Mouse (Mus musculus) neutrophil, adult 5-6 weeks (primary cell): Measurements from ENCODE around the gene Dgkd. TPM values are rescaled to one million over a fixed set of nuclear protein-coding genes. Genes with fewer than 3 reads are reported as not detected.

Experiments
- ATAC-seq: fragments of 151-379, 151-347 bp; 2 replicates; pipeline ENCODE4 v1.8.0; 2017; ENCODE audit warnings: mild to moderate bottlenecking, moderate TSS enrichment; ENCODE audit not compliant: insufficient number of reproducible peaks, poor library complexity, low FRiP score, severe bottlenecking; ENCODE audit errors: extremely low read depth
- total RNA-seq: library from RNA; stranded (forward); fragments of 200-1000 nt; gene quantifications from 2 replicates; pipeline ENCODE4 v1.2.3, GENCODE M21; 2017

Dgkd gene
- total RNA-seq, 1 experiment from 2014 or later = 301 TPM

DNA sequence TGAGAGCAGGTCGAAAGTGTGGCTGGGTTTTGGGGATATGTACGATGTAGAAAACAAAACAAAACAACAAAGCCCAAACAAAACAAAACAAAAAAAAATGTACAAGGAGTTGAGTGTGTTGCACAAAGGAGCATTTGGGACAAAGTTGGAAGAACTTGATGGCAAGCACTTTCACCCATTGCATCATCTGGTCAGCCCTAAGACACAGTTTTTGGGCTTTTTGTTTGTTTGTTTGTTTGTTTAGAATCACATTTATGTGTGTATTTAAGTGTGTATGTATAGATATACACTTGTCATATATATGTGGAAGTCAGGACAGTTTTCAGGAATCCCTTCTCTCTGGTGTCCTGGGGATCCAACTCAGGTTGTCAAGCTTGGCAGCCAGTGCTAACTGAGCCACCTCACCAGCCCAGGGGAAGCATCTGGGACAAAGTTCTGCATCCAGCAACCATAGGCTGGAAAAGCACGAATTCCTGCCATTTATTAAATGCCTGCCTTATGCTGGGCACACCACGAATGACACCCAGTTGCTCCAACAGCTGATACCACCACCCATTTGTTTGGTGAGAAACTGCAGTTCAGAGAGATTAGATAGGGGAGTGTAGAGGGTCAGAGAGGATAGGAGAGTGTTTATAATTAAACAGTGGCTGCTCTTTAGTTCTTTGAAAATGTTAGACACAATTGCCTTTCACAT lies 5.5 kb upstream of the Dgkd start:
- ATAC-seq = no peak

DNA sequence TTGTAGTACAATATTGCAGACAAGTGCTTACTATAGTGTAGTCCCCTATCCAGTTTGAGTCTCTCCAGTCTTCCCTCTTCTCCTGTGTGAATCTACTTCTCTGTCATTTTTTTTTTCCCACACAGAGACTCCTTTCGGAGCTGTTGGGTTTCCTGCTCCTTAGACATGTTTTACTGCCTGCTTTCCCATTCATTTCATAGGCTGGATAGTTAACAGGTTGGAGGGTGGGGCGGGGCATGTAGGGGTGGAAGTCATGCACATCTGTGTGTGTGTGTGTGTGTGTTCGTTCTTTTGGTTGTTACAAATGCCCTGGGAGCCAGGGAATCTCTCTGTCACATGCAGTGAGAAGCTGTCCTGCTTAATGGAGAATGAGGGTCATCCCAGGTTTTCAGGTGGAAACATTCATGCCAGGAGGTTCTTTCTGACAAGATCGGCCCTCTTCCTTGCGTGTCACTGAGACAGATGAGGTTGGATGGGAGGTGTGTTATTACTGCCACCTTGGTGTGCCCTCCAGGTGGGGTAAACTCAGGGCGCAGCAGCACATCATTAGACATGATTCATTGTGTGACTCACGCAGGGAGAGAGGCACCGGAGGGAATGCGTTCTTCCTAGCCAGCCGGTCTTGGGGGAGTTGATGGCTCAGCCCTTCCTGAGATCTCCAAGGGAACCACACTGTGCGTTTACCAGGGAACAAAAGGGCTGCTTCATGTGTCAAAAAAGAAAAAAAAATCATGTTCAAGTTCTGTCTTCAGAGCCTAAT lies 4.7 kb upstream of the Dgkd start:
- ATAC-seq = no peak

DNA sequence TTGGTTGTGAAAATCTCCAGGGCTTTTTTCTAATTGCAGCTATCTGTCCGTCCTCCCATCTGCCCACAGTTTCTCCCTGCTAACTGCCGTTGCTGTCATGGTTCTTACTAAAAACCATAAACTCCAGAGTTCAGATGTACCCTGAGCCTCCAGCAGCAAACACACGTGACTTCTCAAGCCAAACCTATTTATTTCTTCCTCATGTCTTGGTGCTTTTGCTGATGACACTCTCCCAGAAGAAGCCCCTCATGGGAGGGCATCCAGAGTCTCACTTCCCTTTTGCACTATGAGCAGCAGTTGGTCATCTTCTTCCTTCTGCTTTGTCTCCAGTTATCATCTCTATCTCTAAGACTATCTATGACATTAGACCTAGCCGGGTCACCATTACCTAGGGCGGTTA lies 3.8 kb upstream of the Dgkd start:
- ATAC-seq = peak; percentile 34; the same call in 1 of the 2 replicates

DNA sequence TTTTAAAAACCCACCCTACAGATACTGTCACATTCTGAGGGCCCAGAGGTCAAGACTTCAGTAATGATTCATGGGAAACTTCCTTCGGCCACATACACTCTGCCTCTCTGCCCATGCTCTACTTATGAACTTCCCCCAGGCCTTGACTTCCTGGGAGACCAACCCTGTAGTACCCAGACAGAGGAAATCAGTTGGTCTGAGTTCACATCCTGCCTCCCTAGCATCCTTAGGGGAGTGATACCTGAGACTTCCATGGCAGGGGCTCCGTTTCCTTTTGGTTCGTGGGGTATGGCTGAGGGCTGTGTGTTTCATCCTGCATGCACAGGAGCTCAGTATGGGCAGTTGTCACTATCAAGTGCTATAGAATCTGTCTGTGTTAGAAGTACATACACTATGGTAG lies 1.7 kb upstream of the Dgkd start:
- ATAC-seq = no peak

DNA sequence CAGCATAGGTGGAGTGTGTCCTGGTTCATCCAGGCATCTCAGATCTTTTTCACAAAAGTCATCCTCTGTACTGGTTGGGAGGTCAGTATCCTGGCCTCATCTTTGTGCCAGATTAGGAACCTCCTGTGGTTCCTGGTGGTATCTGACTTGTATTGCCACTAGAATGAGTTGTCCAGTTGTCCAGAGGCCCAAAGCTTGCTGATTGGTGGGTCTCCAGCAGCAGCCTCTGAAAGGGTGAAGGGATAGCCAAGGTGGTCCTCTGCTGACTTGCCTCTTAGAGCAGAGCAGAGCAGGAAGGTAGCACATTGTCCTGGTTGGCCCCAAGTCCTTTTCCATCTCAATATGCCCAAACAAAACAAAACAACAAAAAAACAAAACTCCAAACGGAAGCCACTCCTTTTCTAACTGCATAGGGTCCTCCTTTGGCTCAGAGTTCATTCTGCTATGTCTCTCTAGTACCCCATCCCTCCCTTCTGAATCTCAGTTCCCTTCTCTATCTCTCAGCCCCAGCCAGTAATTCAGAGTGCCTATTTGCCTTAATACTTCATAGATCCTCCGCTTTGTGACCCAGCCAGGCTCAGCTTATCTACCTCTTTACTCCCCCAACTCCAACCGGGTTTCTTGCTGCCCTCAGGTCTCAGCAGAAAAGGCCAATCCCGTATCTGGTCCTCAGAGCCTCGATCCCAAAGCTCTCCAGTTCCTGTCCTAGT lies 851 bp upstream of the Dgkd start:
- ATAC-seq = no peak

DNA sequence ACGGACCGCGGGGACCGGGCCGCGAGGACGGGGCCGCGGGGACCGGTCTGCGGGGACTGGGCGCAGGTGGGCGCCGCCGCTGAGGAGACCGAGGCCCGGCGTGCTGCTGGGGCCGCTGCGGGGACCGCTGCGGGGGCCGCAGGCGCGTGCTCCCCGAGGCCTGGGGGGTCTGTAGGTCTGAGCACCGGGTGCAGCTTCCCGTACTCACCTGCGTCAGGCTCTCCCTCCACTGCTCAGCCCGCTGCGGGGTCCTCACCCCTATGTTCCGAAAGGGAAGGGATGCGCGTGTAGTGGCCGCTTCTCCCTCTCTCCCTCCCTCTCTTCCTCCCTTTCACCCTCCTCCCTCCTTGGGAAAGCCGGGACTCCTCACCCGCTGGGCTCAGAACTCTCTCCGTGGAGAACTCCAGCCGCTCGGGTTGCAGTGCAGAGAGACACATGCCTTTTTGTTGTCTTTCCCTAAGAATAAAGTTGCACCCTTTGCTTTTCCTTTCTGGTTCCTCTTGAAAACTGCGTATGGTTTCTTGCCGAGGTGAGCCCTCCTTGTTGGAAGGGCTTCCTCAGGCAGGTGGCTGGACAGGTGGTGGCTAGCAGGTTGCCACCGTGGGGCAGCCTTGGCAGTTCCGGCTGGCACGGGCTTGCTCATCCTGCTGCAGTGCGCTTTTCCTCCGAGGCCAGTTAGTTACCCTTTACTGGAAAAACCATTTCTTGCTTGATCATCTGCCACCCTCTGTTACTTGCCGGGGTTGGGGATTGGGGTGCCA lies 694 bp downstream of the Dgkd start:
- ATAC-seq = no peak

DNA sequence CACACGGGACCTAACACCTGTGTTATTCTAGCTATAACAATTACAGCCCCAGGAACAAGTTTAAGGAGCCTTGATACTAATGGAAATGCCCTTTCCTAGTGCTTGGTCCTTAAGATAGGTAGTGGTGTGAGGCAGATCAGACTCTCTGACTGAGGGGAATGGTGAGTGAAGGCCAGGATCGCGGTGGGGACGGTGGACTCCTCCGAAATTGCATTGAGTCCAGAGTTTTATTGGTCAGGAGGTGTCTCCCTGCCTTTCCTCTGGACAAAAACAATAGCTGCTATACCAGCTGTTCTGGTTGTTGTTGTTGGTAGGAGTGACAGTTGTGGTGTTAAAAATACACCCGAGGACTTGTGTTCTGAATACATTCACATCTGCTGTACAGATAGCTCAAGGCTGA lies 1.3 kb downstream of the Dgkd start:
- ATAC-seq = no peak

DNA sequence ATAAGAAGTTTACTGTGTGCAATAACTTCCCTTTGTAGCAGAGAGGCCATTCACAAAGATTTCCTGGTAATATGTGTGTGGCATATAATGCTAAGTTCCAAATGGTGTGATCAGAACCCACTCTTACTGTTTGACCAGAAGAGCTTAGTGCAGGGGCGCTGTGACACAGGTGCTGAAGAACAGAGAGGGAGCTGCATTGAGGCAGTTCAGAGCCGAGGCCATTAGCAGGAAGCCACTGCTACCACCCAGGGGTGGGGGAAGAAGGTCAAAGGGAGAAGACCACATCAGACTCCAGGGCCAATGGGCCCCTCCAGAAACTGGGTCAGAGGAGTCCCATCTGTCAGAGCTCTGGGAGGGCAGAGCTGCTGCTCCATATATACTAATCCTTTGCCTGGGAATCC lies 1.8 kb downstream of the Dgkd start:
- ATAC-seq = no peak

DNA sequence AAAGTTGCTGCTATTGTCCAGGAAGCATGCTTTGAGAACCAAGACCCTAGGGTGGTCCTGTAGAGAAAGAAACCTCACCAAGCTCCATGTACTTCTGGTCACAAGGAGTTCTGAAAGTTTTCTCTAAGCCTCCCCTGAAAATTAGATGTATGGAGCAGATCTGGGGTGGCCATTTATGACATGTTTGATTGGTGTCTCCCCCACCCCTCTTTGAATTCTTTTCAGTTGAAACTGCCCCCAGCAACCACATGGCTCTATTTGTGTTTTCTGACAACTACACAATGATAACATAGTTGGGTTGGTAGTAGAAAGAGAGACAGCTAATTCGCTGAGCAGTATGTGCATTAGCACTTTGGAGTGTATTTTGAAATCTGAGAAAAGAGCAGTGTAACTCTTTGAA lies 2.4 kb downstream of the Dgkd start:
- no peak for ATAC-seq

DNA sequence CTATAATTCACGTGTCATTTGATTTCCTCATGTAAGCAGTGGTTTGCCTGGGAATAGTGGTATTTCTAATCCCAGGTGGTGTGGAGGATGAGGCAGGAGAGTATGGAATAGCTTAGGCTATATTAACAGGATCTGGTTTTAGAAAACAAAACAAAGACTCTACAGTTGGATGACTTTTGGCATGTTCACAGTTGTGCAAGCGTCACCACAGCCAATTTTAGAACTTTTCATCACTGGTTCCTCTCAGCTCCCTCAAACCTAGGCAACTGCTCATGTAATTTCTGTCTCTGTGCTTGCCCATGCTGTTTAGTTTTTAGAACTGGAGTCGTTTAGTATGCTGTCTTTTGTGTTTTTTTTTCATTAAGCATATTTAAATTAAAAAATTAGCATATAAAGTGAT lies 3.7 kb downstream of the Dgkd start:
- ATAC-seq = peak; percentile 27; the same call in 1 of the 2 replicates

DNA sequence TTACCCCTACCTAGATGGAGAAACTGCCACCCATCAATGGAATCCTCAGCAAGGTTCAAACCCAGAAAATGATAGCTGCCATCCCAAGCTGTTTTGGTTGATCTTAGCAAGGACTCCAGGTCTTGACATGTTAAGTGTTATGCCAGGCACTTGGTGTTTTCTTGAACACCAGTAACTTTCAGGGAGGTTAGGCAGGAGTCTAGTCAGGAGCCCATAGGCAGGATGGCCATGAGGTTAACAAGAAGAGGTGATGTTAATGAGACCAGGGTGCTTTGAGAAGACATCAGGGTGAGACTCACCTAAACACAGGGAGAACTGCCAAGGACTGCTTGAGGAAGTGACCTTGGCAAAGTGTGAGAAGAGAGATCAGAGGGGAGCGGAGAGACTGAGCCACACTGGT lies 4.9 kb downstream of the Dgkd start:
- no peak for ATAC-seq

DNA sequence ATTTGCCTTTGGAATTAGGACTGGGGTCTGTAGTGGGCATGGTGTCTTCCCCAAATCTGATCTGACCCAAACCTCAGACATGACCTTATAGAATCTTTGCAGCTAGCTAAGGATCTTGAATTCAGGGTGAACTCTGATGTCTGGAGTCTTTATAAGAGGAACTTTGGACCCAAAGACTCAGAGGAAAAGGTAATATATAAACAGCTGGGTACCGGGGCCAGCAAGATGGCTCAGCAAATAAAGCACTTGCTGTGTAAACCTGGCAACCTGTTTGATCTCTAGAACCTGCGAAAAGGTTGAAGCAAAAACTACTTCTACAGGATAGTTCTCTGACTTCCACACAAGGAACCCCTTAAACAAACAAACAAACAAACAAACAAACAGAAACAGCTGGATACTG lies 5.4 kb downstream of the Dgkd start:
- no peak for ATAC-seq

DNA sequence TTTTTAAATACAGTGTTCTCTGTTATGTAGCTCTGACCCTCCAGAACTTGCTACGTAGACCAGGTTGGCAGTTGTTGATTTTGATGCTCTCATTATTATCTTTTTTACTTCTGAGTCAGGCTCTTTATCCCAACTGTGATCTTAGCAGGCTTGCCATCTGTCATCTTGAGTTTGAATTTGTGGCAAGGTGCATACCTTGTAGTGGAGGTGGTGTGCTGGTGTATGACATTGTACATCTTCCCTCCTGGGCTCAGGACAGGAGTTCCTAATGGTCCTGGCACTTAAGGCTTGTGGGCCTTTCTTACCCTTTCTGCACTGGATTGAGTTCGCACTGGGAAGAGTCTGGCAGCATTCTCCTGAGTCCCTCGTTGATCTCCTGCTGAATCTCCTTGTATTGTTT lies 10.5 kb downstream of the Dgkd start:
- no peak for ATAC-seq

DNA sequence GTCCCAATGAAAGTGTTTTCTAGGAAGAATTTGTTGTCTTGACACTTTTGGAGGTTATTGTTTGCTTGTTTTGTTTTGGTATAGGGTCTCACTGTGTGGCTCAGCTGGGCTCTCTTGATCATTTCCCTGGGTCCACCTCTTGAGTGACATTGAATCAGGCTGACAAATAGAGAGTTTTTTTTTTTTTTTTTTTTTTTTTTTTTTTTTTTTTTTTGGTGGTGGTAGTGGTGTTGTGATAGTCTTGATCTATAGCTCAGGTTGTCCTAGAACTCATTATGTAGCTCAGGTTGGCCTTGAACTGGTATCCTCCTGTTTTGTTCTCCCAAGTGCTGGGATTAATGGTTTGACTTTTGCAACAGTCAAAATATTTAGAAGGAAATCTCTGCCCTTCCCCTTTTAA lies 11.8 kb downstream of the Dgkd start:
- ATAC-seq = no peak

DNA sequence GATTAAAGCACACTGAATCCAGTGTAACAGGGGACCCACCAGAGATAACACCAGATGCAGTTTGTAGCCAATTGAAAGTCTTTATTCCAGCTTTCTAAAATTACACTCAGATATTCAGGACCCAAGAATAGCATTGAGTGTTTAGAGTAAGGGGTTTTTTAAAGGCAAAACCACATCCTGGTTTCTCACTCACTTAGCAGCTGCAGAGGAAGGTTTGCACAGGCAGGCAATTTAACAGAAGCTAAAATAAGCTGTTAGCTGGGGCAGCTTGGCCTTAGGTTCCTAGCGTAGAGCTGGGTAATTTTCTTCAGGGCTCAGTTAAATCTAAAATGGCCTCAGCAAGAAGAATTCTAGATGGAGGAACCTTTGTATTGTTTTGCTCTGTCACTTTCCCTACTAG lies 13.6 kb downstream of the Dgkd start:
- peak; percentile 52; the same call in 1 of the 2 replicates for ATAC-seq

DNA sequence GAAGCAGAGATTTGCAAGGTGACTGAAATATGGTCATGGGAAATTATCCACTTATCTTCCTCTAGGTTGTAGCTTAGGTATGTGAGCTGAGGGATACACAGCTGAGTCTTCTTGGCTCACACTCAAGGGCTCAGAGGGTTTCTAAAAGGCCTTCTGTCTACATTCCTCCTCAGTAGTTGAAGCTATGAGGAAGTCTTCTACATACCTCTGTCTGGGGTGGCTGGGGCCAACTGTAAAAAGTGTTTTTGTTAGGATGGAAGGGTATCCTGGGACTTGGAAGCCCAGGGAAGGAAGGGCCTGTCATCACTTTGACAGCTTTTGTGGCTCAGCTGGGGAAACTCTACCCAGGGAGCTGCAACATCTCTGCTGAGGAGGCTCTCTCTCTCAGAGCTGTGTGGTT lies 18.5 kb downstream of the Dgkd start:
- no peak for ATAC-seq

DNA sequence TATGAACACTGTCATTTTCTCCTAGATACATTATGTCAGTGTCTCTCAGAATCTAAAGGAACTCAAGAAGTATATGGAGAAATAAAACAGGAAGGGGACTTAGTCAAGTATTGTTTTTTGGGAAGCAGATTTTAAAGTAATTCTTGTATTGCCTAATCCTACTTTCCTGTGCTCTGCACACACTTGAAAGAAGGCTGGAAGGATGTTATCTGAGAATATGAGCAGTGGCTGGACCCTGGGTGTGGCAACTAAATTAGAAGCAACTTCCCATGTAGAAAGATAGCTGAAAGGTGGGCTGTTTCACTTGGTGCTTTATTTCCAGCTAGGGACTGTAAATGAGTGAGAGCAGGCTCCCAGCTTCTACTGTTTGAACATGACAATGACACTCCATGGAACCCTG lies 20.0 kb downstream of the Dgkd start:
- no peak for ATAC-seq

DNA sequence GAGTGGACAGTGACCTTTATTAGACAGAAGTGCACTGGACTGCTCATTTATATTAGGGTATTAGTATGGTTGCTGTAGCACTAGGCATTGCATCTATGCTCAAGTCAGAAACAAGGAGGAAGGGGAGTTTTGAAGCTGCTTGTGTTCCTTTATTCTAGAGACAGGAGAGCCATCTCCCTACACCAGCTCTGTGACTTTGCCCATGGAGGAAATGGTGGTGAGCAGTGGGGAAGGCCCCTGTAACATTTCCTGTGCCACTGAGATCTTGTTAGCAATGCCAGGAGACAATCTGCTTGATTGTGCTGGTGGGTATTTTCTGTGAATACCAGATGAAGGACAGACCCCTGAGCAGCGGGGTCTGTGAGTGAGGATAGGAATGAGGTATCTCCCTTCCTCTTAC lies 23.0 kb downstream of the Dgkd start:
- peak; percentile 34; the same call in 1 of the 2 replicates for ATAC-seq

DNA sequence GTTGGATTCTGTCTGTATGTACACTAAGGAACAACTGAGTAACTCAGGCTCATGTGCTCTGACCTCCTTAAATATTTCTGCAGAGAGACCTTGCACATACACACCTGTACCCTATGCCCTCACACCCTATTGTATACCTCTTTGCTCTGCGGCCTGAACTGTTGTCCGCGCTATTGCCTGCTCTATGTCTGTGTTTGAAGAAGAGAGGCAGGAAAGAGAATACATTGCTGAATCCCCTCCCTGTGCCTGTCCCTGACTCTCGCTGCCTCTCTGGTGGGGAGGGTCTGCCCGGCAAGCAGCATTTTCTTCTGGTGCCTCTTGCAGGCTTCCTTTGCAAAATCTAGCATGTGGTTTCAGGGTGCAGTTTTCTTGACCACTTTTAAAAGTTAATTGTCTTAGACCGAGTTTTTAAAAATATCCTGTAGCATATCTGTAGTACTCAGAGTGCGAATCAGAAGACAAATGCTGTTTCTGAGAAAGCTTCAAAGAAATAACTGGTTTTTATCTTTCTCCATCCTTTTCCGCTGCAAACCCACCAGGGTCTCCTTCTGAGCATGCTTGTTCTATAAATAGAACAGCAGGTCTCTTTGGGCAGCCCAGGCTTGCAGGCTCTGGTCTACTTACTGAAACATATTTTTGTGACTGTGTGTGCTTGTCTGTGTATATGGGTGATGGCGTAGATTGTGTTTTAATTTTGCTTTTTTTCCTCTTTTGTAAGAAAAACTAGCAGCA lies 24.6 kb downstream of the Dgkd start:
- no peak for ATAC-seq
